Mouse (Mus musculus) G1E-ER4 (cell line): ENCODE results near the gene Hspb1. TPM values are rescaled to one million over a fixed set of nuclear protein-coding genes. Genes with fewer than 3 reads are reported as not detected.

ENCODE experiments used
- GATA1 ChIP-seq: IDR thresholded peaks from one replicate; pipeline ENCODE4 v1.8.0; 2012; ENCODE audit warnings: low read length, inconsistent platforms
- polyA plus RNA-seq: library from polyadenylated mRNA; stranded (reverse); fragments of >175 nt; gene quantifications from 2 replicates; pipeline ENCODE4 v1.2.3, GENCODE M21; 2012

The Hspb1 gene
- polyA plus RNA-seq: not detected in 2 replicates

- no peak for TF ChIP-seq GATA1
Measured at GRCm38 (mm10) chr5:135887675-135888102, at the start of gene Hspb1. Gene Hspb1 (plus strand): TSS chr5:135887919.

GRCm38 (mm10) chr5:135841651-135842050 is 46.1 kb upstream of the Hspb1 start:
- no peak for TF ChIP-seq GATA1

DNA sequence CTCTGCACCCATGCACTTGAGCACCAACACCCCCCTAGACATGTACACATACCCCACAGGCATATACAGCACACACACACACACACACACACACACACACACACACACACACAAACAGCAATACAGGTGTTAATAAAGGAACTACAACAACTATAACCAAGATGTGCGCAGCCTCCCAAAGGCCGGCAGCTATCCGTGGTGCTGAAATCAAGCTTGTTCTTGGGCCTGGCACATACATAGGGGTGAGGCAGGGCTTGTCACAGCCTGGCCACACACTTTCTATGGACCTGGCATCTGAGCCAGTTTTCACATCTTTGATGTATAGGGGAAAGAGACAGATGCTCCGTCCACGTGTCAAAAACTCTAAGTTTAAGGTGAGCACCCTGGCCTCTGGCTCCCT is 44.3 kb upstream of the Hspb1 start:
- no peak for TF ChIP-seq GATA1

DNA sequence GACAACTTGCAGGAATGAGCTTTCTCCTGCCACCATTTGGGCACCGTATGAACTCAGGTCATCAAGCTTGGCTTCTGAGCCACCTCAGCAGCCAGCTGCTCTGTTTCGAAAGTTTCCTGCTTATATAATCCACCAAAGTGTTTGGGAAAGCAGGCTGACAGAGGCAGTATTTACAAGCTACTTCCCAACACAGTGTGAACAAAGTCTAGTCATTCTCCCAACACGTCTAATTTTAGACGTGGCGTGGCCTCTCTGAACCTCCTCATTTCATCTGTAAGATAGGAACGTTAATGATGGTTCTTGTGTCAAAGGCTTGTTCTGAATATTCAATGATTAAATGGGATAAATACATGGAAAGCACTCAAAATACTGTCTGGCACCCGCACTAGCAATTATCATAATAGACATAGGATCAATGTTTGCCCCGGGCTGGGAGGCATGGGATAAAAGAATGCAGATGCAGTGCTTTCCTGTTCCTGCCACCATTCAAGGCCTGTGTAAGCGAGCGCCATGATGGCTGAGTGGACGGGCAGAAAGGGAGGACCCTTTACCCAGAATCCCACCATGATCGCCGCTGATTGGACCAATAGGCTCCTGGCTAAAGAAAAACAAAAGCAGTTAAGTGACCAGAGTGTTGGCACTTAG is 41.9 kb upstream of the Hspb1 start:
- no peak for TF ChIP-seq GATA1

DNA sequence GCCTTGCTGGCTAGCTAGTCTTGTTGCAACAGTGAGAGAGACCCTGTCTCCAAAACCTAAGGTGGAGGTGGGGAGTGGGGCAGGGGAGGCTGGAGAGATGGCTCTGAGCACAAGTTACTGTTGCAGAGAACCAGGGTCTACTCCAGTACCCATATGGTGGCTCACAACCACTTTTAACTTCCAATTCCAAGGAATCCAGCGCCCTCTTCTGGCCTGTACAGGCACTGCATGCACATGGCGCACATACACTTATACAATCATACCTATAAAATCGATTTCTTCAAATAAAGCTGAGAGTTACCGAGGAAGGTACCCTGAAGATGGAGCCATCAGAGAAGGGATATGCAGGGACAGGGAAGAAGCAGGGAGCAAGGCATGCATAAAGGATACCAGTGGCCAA is 40.3 kb upstream of the Hspb1 start:
- no peak for TF ChIP-seq GATA1

GRCm38 (mm10) chr5:135847881-135848280 is 39.8 kb upstream of the Hspb1 start:
- no peak for TF ChIP-seq GATA1

DNA sequence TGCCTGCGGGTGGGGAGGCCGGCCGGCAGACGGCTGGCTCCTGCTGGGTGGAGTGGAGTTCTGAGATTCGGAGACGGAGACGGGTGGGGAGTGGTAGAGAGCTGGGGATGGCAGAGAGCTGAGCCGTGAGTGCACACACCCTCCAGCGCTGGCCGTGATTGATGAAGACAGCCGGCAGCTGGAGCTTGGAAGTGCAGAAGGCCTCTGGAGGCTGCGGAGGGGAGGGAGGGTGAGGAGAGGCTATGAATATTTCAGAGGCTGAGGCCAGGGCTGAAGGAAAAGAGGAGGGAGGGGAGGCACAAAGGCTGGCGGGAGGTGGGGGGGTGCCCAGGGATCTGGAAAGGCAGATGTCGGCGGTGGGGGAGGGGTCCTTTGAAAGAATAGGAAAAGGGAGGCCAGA is 36.7 kb upstream of the Hspb1 start:
- no peak for TF ChIP-seq GATA1

DNA sequence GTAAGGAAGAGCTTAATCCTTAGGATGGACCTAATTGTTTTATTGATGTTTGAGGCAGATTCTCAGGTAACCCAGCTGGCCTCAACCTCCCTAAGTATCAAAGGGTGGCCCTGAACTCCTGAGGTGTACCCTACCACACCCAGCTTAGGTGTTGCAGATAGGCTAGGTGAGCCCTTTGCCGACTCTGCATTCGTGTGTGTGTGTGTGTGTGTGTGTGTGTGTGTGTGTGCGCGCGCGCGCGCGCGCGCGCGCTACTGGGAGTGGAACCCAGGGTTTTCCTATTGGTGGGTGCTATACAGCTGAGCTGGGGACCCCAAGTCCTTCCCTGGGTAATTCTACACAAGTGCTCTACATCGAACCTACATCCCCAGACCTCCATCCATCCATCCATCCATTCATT is 36.2 kb upstream of the Hspb1 start:
- TF ChIP-seq GATA1: no peak

DNA sequence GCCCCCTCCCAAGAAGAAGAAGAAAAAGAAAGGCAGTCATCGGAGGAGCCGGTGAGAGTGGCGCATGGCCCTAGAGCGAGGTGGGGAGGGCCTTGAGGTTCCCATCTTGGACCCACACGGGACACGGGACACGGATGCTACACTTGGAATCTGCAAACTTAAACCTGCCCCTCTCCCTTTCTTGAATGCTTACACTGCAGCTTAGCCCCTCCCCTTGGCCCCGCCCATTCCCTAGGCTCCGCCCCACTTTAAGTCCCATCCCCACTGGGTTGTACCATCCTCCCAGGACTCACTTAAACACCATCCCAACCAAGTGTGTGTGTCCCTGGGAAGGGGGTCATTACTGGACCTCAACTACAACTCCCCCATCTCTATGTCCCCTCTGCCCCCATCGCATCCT is 35.3 kb upstream of the Hspb1 start:
- TF ChIP-seq GATA1: no peak

DNA sequence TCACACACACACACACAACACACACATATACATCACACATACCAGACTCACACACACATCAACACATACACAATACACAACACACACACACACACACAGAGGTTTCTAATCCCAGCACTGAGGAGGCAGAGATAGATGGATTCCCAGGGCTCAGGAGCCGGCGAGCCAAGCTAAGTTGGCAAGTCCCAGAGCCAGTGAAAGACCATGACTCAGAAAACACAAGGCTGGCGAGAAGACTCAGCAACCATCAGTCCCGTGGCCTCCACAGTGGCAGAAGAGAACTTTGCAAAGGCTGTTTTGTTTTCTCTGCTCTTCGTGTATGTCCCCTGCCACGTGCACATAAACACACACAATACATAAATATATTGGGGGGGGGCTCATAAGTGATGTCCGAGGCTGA is 34.0 kb upstream of the Hspb1 start:
- TF ChIP-seq GATA1: no peak

DNA sequence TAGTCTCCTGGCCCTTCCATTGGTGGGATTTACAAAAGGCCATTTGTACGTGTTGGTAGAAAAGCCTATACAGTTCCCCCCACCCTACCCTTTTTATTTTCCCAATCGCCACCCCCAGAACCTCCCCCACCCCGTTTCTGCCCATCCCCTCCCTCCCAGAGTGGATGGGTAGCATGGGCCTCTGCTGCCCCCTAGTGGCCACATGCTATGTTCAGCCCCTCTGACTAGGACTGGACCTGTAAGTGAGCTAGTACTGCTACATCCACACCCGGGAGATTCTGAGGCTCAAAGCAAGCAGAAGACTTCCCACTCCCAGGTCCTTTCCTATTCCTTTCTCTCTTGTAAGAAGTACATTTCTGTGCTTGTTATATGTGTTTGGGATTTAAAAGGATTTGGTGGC is 32.6 kb upstream of the Hspb1 start:
- no peak for TF ChIP-seq GATA1

GRCm38 (mm10) chr5:135866662-135867061 is 21.1 kb upstream of the Hspb1 start:
- TF ChIP-seq GATA1: no peak

DNA sequence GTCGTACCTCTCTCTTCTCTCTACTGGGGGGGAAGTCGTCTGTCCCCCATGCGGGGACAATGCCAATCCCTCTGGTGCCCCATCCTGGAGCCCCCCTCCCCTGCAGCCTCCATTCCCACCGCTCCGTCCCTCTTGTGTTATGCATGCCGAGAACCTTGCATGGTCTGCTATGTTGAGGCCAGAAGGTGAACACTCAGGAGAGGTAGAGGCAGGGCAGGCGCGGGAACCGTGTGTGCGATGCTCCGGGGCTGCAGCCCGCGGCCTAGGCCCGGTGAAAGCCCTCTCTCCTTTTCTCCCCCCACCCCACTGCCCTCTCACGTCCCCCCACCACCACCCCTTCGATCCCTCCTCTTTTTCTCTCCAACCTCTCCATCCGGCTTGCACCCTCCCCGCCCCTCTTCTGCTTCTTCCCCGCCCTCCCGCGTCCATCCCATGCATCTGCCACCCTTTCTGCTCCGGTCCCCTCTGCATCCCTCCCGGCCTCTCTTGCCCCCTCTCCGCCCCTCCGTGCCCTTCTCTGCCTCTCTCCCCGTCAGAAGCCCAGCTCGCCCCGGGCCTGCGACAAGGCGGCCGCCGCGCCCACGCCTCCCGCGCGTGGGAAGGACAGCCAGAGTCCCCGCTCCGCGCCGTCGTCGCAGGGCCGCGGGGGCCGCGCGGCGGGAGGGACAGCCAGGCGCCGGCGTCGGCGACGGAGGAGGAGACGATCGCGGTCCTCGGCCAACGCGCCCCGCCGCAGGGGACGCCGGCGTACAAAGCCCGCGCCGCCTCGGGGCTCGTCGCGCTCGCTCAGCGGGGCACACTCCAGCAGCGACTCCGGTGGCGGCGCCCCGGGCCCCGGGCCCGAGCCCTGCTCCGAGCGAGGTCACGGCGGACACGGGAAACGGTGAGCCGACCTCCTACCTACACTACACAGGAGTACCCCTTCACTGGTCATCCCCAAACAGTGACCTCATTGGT is 19.8 kb upstream of the Hspb1 start:
- no peak for TF ChIP-seq GATA1

DNA sequence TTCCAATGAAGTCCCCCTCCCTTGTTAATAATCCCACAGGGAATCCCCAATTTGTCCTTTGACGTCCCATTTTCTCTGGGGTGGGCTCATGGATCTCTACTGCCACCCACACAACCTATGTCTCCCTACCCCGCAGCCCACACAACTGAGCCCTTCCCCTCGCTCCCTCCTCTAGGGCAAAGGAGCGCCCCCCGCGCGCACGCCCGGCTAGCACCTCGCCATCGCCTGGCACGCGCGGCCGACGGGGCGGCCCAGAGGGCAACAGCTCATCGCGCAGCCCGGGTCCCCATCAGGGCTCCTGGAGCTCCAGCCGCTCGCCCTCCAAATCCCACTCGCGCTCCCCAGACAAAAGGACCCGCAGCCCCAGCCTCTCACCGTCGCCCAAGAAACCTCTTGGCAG is 19.1 kb upstream of the Hspb1 start:
- TF ChIP-seq GATA1: no peak

DNA sequence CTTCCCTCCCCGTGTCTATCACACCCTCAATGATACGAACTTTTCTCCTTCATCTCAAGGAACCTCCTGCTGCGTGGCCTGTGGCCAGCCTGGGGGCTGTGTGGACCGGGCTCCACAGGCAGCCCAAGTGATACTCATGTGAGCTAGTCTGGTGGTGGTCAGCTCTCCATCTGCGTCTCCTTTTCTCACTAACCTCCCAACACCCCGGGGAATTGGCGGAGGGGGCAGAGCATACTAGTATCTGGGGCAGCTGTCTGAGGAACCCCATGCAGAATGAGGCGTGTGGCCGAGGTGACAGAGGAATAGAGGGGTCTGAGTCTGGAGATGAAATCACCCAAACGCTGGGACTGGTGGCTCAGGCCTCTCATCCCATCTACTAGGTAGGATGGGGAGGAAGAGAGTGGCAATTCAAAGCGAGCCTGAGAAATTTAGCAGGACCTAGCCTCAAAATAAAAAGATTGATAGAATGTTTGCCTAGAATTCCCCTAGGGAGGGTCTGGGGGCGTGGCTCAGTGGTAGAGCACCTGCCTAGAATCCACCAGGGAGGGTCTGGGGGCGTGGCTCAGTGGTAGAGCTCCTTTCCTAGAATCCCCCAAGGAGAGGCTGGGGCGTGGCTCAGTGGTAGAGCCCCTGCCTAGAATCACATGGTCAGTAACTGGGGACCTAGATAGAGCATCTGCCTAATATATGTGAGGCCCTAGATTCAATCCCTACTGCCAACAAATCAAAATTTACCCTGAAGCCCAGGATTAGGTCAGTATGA is 17.9 kb upstream of the Hspb1 start:
- no peak for TF ChIP-seq GATA1

GRCm38 (mm10) chr5:135870505-135870904 is 17.2 kb upstream of the Hspb1 start:
- TF ChIP-seq GATA1: no peak

GRCm38 (mm10) chr5:135872996-135873395 is 14.7 kb upstream of the Hspb1 start:
- TF ChIP-seq GATA1: no peak
